Mouse (Mus musculus) hindbrain, embryonic 15.5 days (tissue): ENCODE measurements around the gene Ccnb1. TPM values are rescaled to one million over a fixed set of nuclear protein-coding genes. Genes with fewer than 3 reads are reported as not detected.
"Not testable (repeated sequence)": the region's sequence is repeated elsewhere in the genome, so short reads cannot be mapped to it uniquely, and the experiment has no call there.

Experiments used
- ATAC-seq: fragments of 200-750 bp; cut with Nextera tagmentation; 2 replicates; pipeline ENCODE4 v1.8.0; 2017; ENCODE audit warnings: low read depth, moderate number of reproducible peaks, moderate TSS enrichment; ENCODE audit not compliant: low FRiP score
- H3K27ac ChIP-seq: fragments of 300-500 bp; sonication (generic); replicated peaks from 2 replicates; pipeline ENCODE4 v1.5.1; 2015; ENCODE audit warnings: mild to moderate bottlenecking, inconsistent platforms
- H3K27me3 ChIP-seq: fragments of 300-500 bp; sonication (generic); 2 replicates; pipeline ENCODE4 v1.6.1; 2015; ENCODE audit warnings: control low read depth, inconsistent platforms
- H3K36me3 ChIP-seq: fragments of 300-500 bp; sonication (generic); 2 replicates; pipeline ENCODE4 v1.6.1; 2015; ENCODE audit warnings: control low read depth, inconsistent platforms
- H3K4me1 ChIP-seq: fragments of 300-500 bp; sonication (generic); replicated peaks from 2 replicates; pipeline ENCODE4 v1.6.1; 2015; ENCODE audit warnings: control low read depth, inconsistent platforms
- H3K4me2 ChIP-seq: fragments of 300-500 bp; sonication (generic); 2 replicates; pipeline ENCODE4 v1.6.1; 2015; ENCODE audit warnings: moderate library complexity, mild to moderate bottlenecking, inconsistent platforms
- H3K4me3 ChIP-seq: fragments of 300-500 bp; sonication (generic); 2 replicates; pipeline ENCODE4 v1.5.1; 2015; ENCODE audit warnings: mild to moderate bottlenecking, inconsistent platforms
- H3K9ac ChIP-seq: fragments of 300-500 bp; sonication (generic); 2 replicates; pipeline ENCODE4 v1.6.1; 2015; ENCODE audit warnings: inconsistent platforms
- H3K9me3 ChIP-seq: fragments of 300-500 bp; sonication (generic); 2 replicates; pipeline ENCODE4 v1.6.1; 2016; ENCODE audit warnings: control low read depth, inconsistent platforms
- WGBS: fragments of 180-500 bp; shearing (Covaris S2); methylation state at CpG from one replicate; pipeline ENCODE4 v1.1.7; 2015; 5-methylcytosine and 5-hydroxymethylcytosine counted together
- polyA plus RNA-seq: library from polyadenylated mRNA; unstranded; fragments of >200 nt; fragmentation: Nextera tagmentation; extraction: Ambion mirVana; gene quantifications from 2 replicates; pipeline ENCODE4 v1.2.1, GENCODE M21; 2015

Gene Ccnb1
- polyA plus RNA-seq, 1 experiment from 2014 or later: 49.1 TPM

- no peak for ATAC-seq
- Histone ChIP-seq H3K9ac (no peak overlapping the region), H3K9me3 (no peaks in the 10 kb centered on the region), H3K4me3 (no peak overlapping the region), H3K4me2 (no peak overlapping the region), H3K36me3 (peaks cover 10% of the 10 kb centered on the region), H3K27me3 (no peaks in the 10 kb centered on the region), H3K27ac (no peak overlapping the region), H3K4me1 (no peaks in the 10 kb centered on the region)
- 93% methylated on average over 6 of the region's 6 CpGs for WGBS
These were observed 10.8 kb upstream of the Ccnb1 start for GRCm38 (mm10) chr13:100797171-100797570.

GRCm38 (mm10) chr13:100789083-100789482 lies 2.7 kb upstream of the Ccnb1 start:
- H3K4me3 ChIP-seq: no peak overlapping the region
- 91% methylated on average over 3 of the region's 3 CpGs for WGBS
- H3K36me3 ChIP-seq: no peaks in the 10 kb centered on the region
- H3K27me3 ChIP-seq: no peaks in the 10 kb centered on the region
- no peak overlapping the region for H3K4me2 ChIP-seq
- peaks cover 8% of the 10 kb centered on the region for H3K4me1 ChIP-seq
- no peak overlapping the region for H3K27ac ChIP-seq
- H3K9me3 ChIP-seq: no peaks in the 10 kb centered on the region
- no peak overlapping the region for H3K9ac ChIP-seq
- ATAC-seq: no peak

- H3K9me3 ChIP-seq: not testable (repeated sequence)
- WGBS: 96% methylated on average over 12 of the region's 14 CpGs
These were observed 1.7 kb upstream of the Ccnb1 start for GRCm38 (mm10) chr13:100788057-100788456.

GRCm38 (mm10) chr13:100787316-100788010 lies 1.1 kb upstream of the Ccnb1 start:
- no peak overlapping the region for H3K4me2 ChIP-seq
- no peak for ATAC-seq
- no peaks in the 10 kb centered on the region for H3K27me3 ChIP-seq
- no peak overlapping the region for H3K4me3 ChIP-seq
- no peak overlapping the region for H3K27ac ChIP-seq
- no peaks in the 10 kb centered on the region for H3K36me3 ChIP-seq
- H3K9me3 ChIP-seq: no peaks in the 10 kb centered on the region
- peaks cover 8% of the 10 kb centered on the region for H3K4me1 ChIP-seq
- H3K9ac ChIP-seq: no peak overlapping the region
- 79% methylated on average over 6 of the region's 6 CpGs for WGBS

More at GRCm38 (mm10) chr13:100788057-100788456, 1.7 kb upstream of the Ccnb1 start:
- H3K36me3 ChIP-seq, H3K4me3 ChIP-seq, H3K4me2 ChIP-seq, H3K27ac ChIP-seq, H3K4me1 ChIP-seq, ATAC-seq, H3K27me3 ChIP-seq, H3K9ac ChIP-seq: not testable (repeated sequence)

- Histone ChIP-seq H3K27ac (no peak overlapping the region), H3K9me3 (no peaks in the 10 kb centered on the region), H3K36me3 (no peaks in the 10 kb centered on the region), H3K4me1 (peaks cover 8% of the 10 kb centered on the region), H3K4me3 (peak overlapping the region; percentile 68), H3K4me2 (peak overlapping the region; percentile 100), H3K9ac (peak overlapping the region; percentile 47), H3K27me3 (no peaks in the 10 kb centered on the region)
- ATAC-seq: peak; percentile 61
- under 1% methylated on average over 30 of the region's 30 CpGs for WGBS
These were observed 460 bp downstream of the Ccnb1 start for GRCm38 (mm10) chr13:100785806-100786413.

GRCm38 (mm10) chr13:100777491-100777890 lies 8.9 kb downstream of the Ccnb1 start:
- no peak overlapping the region for H3K27ac ChIP-seq
- no peak for ATAC-seq
- no peak overlapping the region for H3K9ac ChIP-seq
- H3K4me2 ChIP-seq: no peak overlapping the region
- WGBS: 86% methylated on average over 3 of the region's 3 CpGs
- H3K4me3 ChIP-seq: no peak overlapping the region
- no peaks in the 10 kb centered on the region for H3K9me3 ChIP-seq
- no peaks in the 10 kb centered on the region for H3K27me3 ChIP-seq
- H3K36me3 ChIP-seq: no peaks in the 10 kb centered on the region
- H3K4me1 ChIP-seq: peaks cover 13% of the 10 kb centered on the region

- H3K27ac ChIP-seq: no peak overlapping the region
- no peaks in the 10 kb centered on the region for H3K36me3 ChIP-seq
- no peak overlapping the region for H3K4me3 ChIP-seq
- WGBS: 68% methylated on average over 6 of the region's 6 CpGs
- peak overlapping the region; percentile 95 for H3K4me2 ChIP-seq
- H3K9ac ChIP-seq: no peak overlapping the region
- peaks cover 13% of the 10 kb centered on the region for H3K4me1 ChIP-seq
- no peaks in the 10 kb centered on the region for H3K27me3 ChIP-seq
- no peaks in the 10 kb centered on the region for H3K9me3 ChIP-seq
- ATAC-seq: no peak
These were observed 9.7 kb downstream of the Ccnb1 start for GRCm38 (mm10) chr13:100776710-100777109.

- Histone ChIP-seq H3K4me2 (peak overlapping the region; percentile 95), H3K27ac (peak overlapping the region; percentile 44; the same call in 1 of the 2 replicates), H3K27me3 (no peaks in the 10 kb centered on the region), H3K4me3 (peak overlapping the region; percentile 54), H3K9me3 (no peaks in the 10 kb centered on the region), H3K36me3 (no peaks in the 10 kb centered on the region), H3K9ac (peak overlapping the region; percentile 45; the same call in 1 of the 2 replicates), H3K4me1 (peaks cover 13% of the 10 kb centered on the region)
- ATAC-seq: no peak; the same call in 1 of the 2 replicates
- 14% methylated on average over 8 of the region's 8 CpGs for WGBS
These were observed 10.3 kb downstream of the Ccnb1 start for GRCm38 (mm10) chr13:100776056-100776419.

- ATAC-seq: peak; percentile 97
- Histone ChIP-seq H3K9me3 (no peaks in the 10 kb centered on the region), H3K4me3 (peak within 1 kb of the TSS; percentile 54), H3K36me3 (no peaks in the 10 kb centered on the region), H3K4me2 (peak within 1 kb of the TSS; percentile 95), H3K27me3 (no peaks in the 10 kb centered on the region), H3K27ac (peak within 1 kb of the TSS; percentile 44; the same call in 1 of the 2 replicates), H3K4me1 (peaks cover 13% of the 10 kb centered on the region), H3K9ac (peak within 1 kb of the TSS; percentile 45)
- under 1% methylated on average over 46 of the region's 46 CpGs for WGBS
These were observed 10.9 kb downstream of the Ccnb1 start, which contains the start of gene Cenph for GRCm38 (mm10) chr13:100775252-100776055. Cenph (minus strand) TSS chr13:100775899.

GRCm38 (mm10) chr13:100774704-100775103 lies 11.7 kb downstream of the Ccnb1 start:
- H3K4me2 ChIP-seq: peak overlapping the region; percentile 95
- no peak overlapping the region for H3K27ac ChIP-seq
- peaks cover 13% of the 10 kb centered on the region for H3K4me1 ChIP-seq
- H3K27me3 ChIP-seq: no peaks in the 10 kb centered on the region
- peak overlapping the region; percentile 54 for H3K4me3 ChIP-seq
- no peak overlapping the region; the same call in 1 of the 2 replicates for H3K9ac ChIP-seq
- H3K36me3 ChIP-seq: no peaks in the 10 kb centered on the region
- H3K9me3 ChIP-seq: no peaks in the 10 kb centered on the region
- ATAC-seq: no peak

GRCm38 (mm10) chr13:100755329-100755728 lies 31.0 kb downstream of the Ccnb1 start:
- Histone ChIP-seq H3K9ac (no peak overlapping the region), H3K27me3 (no peaks in the 10 kb centered on the region), H3K36me3 (no peaks in the 10 kb centered on the region), H3K27ac (no peak overlapping the region), H3K4me1 (no peaks in the 10 kb centered on the region), H3K4me3 (no peak overlapping the region), H3K9me3 (no peaks in the 10 kb centered on the region), H3K4me2 (no peak overlapping the region)
- no peak for ATAC-seq
- WGBS: 93% methylated on average over 2 of the region's 2 CpGs

- H3K27me3 ChIP-seq: no peaks in the 10 kb centered on the region
- H3K9ac ChIP-seq: no peak overlapping the region
- whole genome bisulfite sequencing: 78% methylated on average over 4 of the region's 4 CpGs
- no peaks in the 10 kb centered on the region for H3K4me1 ChIP-seq
- no peaks in the 10 kb centered on the region for H3K9me3 ChIP-seq
- no peak overlapping the region for H3K4me3 ChIP-seq
- H3K4me2 ChIP-seq: no peak overlapping the region
- no peak for ATAC-seq
- H3K36me3 ChIP-seq: no peaks in the 10 kb centered on the region
- no peak overlapping the region for H3K27ac ChIP-seq
These were observed 32.2 kb downstream of the Ccnb1 start for GRCm38 (mm10) chr13:100754186-100754585.
